ENCODE assay signal across 9 mouse cellular contexts in genomic region chr11:50589060-50589459, GRCm38 (mm10). TPM values are rescaled to one million over a fixed set of nuclear protein-coding genes. Genes with fewer than 3 reads are reported as not detected.
DNase-seq lines count a peak whose midpoint lies in the region; ATAC-seq and TF ChIP-seq lines count a peak whose summit lies in the region.
"Had no signal": no experiment of that assay in that cellular context is flagged by ENCODE, and none has a peak within 500 bp of the region (broad histone marks: within the 10 kb centered on the region; RNA-seq: fewer than 3 reads in every experiment).

No protein-coding gene starts in this region.

- no peak overlapping the region for H3K9ac ChIP-seq in midbrain, embryonic 11.5 days (ENCODE audit: low read length)
- H3K9ac ChIP-seq in midbrain, embryonic 16.5 days (ENCODE audit: low read depth, low read length) = no peak overlapping the region
- H3K9ac ChIP-seq: heart, embryonic 13.5 days had no signal

- TF ChIP-seq CTCF in gastrocnemius, adult 2 months (IDR thresholded peaks at IDR 0.05) = peak; percentile 76
- peak; percentile 66 for TF ChIP-seq CTCF in bone marrow, adult 2 months (IDR thresholded peaks at IDR 0.05; ENCODE audit: control insufficient read depth, insufficient read depth, low read length)

- TF ChIP-seq POLR2A in bone marrow, adult 2 months (IDR thresholded peaks at IDR 0.05; ENCODE audit: borderline replicate concordance, control insufficient read depth, low read depth, low read length) = no peak

- intact Hi-C loops in gastrocnemius, adult 2 months (cut with DNase I) = no loop called here
- intact Hi-C loops in heart, postnatal 36 days (cut with DNase I) = no loop called here

- DNase-seq in gastrocnemius, adult 2 months = peak; percentile 62
- no peak for DNase-seq in gastrocnemius, adult 8-10 months (ENCODE audit: low spot score in 2 of 2)
- peak; percentile 96 for DNase-seq in midbrain, embryonic 11.5 days (ENCODE audit: low spot score, missing footprints)
- DNase-seq in heart, postnatal 36 days = peak; percentile 58 to 76
- DNase-seq in ovary, postnatal 36 days (ENCODE audit: low spot score) = peak; percentile 49

- H3K36me3 ChIP-seq in midbrain, embryonic 11.5 days (ENCODE audit: control insufficient read depth, insufficient read depth, low read length) = no peaks in the 10 kb centered on the region
- H3K36me3 ChIP-seq in midbrain, embryonic 16.5 days (ENCODE audit: control insufficient read depth, insufficient read depth, low read length) = no peaks in the 10 kb centered on the region
- H3K36me3 ChIP-seq: heart, embryonic 13.5 days had no signal

- no peaks in the 10 kb centered on the region for H3K9me3 ChIP-seq in midbrain, embryonic 11.5 days (ENCODE audit: control insufficient read depth, low read length)
- H3K9me3 ChIP-seq in midbrain, embryonic 16.5 days (replicated peaks; ENCODE audit: control insufficient read depth, low read length, poor library complexity, severe bottlenecking) = no peaks in the 10 kb centered on the region

- no peaks in the 10 kb centered on the region for H3K27me3 ChIP-seq in midbrain, embryonic 11.5 days (ENCODE audit: control insufficient read depth, insufficient read depth, low read length)
- H3K27me3 ChIP-seq in midbrain, embryonic 16.5 days (ENCODE audit: control insufficient read depth, insufficient read depth, low read depth, low read length) = no peaks in the 10 kb centered on the region

- no peak overlapping the region for H3K27ac ChIP-seq in gastrocnemius, adult 2 months
- H3K27ac ChIP-seq in midbrain, embryonic 11.5 days (ENCODE audit: low read depth, low read length) = no peak overlapping the region
- H3K27ac ChIP-seq in midbrain, embryonic 16.5 days (ENCODE audit: low read length) = no peak overlapping the region
- H3K27ac ChIP-seq in bone marrow, adult 2 months (ENCODE audit: control insufficient read depth, insufficient read depth, low read depth, low read length, poor library complexity) = no peak overlapping the region
- H3K27ac ChIP-seq: heart, embryonic 13.5 days had no signal

- ATAC-seq in midbrain, embryonic 11.5 days (ENCODE audit: low FRiP score) = no peak
- no peak for ATAC-seq in midbrain, embryonic 16.5 days
- ATAC-seq in frontal cortex, adult (ENCODE audit: low TSS enrichment) = no peak

- no peak overlapping the region for H3K4me2 ChIP-seq in midbrain, embryonic 11.5 days
- no peak overlapping the region for H3K4me2 ChIP-seq in midbrain, embryonic 16.5 days (ENCODE audit: low read length)
- H3K4me2 ChIP-seq: heart, embryonic 13.5 days had no signal

- no peaks in the 10 kb centered on the region for H3K4me1 ChIP-seq in midbrain, embryonic 11.5 days (ENCODE audit: control insufficient read depth, insufficient read depth, low read length)
- H3K4me1 ChIP-seq in midbrain, embryonic 16.5 days (ENCODE audit: control insufficient read depth, insufficient read depth, low read length) = no peaks in the 10 kb centered on the region
- H3K4me1 ChIP-seq in bone marrow, adult 2 months (ENCODE audit: control insufficient read depth, insufficient read depth, low read length) = no peaks in the 10 kb centered on the region
- H3K4me1 ChIP-seq: heart, embryonic 13.5 days had no signal

- H3K4me3 ChIP-seq in gastrocnemius, adult 2 months = no peak overlapping the region
- no peak overlapping the region for H3K4me3 ChIP-seq in midbrain, embryonic 11.5 days (ENCODE audit: low read depth, low read length)
- no peak overlapping the region for H3K4me3 ChIP-seq in midbrain, embryonic 16.5 days (ENCODE audit: low read depth, low read length)
- H3K4me3 ChIP-seq in bone marrow, adult 2 months (replicated peaks; ENCODE audit: control insufficient read depth, low read depth, low read length) = no peak overlapping the region
- H3K4me3 ChIP-seq: heart, embryonic 13.5 days had no signal

- 45% methylated on average over 11 of the region's 11 CpGs for WGBS in midbrain, embryonic 11.5 days
- 45% methylated on average over 11 of the region's 11 CpGs for whole genome bisulfite sequencing in midbrain, embryonic 16.5 days
- 31% methylated on average over 11 of the region's 11 CpGs for whole genome bisulfite sequencing in bone marrow, adult 2 months

RNA-seq across cellular contexts. Expression of gene Adamts2, which starts 12.8 kb away (rescaled TPM):
- total RNA-seq in gastrocnemius, adult 2 months (2021) = 1 to 10 TPM; 6.1 to 9.8 TPM
- total RNA-seq in gastrocnemius, adult 8-10 months (2022) = 1 to 10 TPM; 3.5 to 4.9 (median 4.7) TPM
- 0.73 and 0.87 TPM in 2 replicates for polyA plus RNA-seq in midbrain, embryonic 11.5 days (2014; fragmentation: Nextera tagmentation; extraction: Ambion mirVana)
- 3.8 and 4.0 TPM in 2 replicates for polyA plus RNA-seq in midbrain, embryonic 16.5 days (2015; fragmentation: Nextera tagmentation; extraction: Ambion mirVana)
- 2.6 and 3.0 TPM in 2 replicates for polyA plus RNA-seq in bone marrow, adult 2 months (2011; ENCODE audit: insufficient read depth, insufficient read length, low replicate concordance, missing spikeins)
- total RNA-seq in heart, postnatal 36 days (2021) = 10 to 100 TPM; 16.3 to 18.7 TPM

Comparison
In these comparisons a context has a peak if more than half of its experiments do, and no peak if none do; other contexts are left out.
1. DNase-seq: peak in gastrocnemius, adult 2 months (single experiment), midbrain, embryonic 11.5 days (single experiment), heart, postnatal 36 days (2 of 2) and ovary, postnatal 36 days (single experiment); none in gastrocnemius, adult 8-10 months (0 of 2).